12 mouse cellular contexts compared by ENCODE assay signal in genomic region chr1:164480755-164481644, GRCm38 (mm10).
"Had no signal": no experiment of that assay in that cellular context is flagged by ENCODE, and none has a peak within 500 bp of the region (broad histone marks: within the 10 kb centered on the region; RNA-seq: fewer than 3 reads in every experiment).

No protein-coding gene starts in this region.

- DNase-seq: kidney, adult 2 months; kidney, postnatal 25 days; liver, embryonic 13.5 days; lung, embryonic 14.5 days; lung, postnatal 10 days; thymus, postnatal 25 days had no signal

- H3K4me2 ChIP-seq: liver, embryonic 13.5 days; lung, embryonic 14.5 days; midbrain, embryonic 13.5 days had no signal

- H3K27me3 ChIP-seq: liver, embryonic 13.5 days; midbrain, embryonic 13.5 days had no signal

- H3K27ac ChIP-seq: kidney, postnatal 0 days; liver, embryonic 13.5 days; midbrain, embryonic 10.5 days; midbrain, embryonic 13.5 days had no signal

- H3K4me1 ChIP-seq: liver, embryonic 13.5 days; megakaryocyte, embryonic 14.5 days; midbrain, embryonic 13.5 days had no signal

- H3K9ac ChIP-seq: liver, embryonic 13.5 days; lung, embryonic 14.5 days; midbrain, embryonic 13.5 days had no signal

- ATAC-seq: inflammation-experienced regulatory T-cells, adult 6 months; midbrain, embryonic 13.5 days; midbrain, embryonic 16.5 days had no signal

- H3K9me3 ChIP-seq: liver, embryonic 13.5 days; megakaryocyte, embryonic 14.5 days; midbrain, embryonic 10.5 days; midbrain, embryonic 13.5 days had no signal

- H3K4me3 ChIP-seq: liver, embryonic 13.5 days; megakaryocyte, embryonic 14.5 days; midbrain, embryonic 10.5 days; midbrain, embryonic 13.5 days had no signal

- H3K36me3 ChIP-seq: liver, embryonic 13.5 days; midbrain, embryonic 10.5 days; midbrain, embryonic 13.5 days had no signal
